Mouse (Mus musculus) testis, postnatal 14 days (tissue): Measurements from ENCODE around the gene Kirrel.

Experiments
- DNase-seq: peaks from one replicate; pipeline ENCODE4 v3.0.0; 2021; ENCODE audit warnings: low spot score

The Kirrel gene

DNA sequence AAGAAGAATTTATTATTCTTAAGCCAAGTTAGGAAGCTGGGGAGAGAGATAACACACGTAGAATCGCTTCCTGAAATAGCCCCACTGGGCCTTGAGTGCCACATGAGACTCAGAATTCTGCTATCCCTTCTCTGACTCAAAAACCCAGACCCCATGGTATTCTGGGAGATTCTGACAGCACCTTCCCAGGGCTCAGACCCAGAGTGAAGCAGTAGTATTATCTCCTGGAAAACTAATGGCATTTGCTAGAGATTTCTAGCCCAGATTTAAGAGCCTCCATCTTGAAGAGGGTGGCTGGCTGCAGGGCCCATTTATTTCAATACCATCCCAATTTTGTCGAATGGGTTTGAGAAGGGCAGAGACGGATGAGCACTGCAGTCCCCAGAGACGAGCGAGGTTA is 6.9 kb downstream of the Kirrel start:
- no peak for DNase-seq

DNA sequence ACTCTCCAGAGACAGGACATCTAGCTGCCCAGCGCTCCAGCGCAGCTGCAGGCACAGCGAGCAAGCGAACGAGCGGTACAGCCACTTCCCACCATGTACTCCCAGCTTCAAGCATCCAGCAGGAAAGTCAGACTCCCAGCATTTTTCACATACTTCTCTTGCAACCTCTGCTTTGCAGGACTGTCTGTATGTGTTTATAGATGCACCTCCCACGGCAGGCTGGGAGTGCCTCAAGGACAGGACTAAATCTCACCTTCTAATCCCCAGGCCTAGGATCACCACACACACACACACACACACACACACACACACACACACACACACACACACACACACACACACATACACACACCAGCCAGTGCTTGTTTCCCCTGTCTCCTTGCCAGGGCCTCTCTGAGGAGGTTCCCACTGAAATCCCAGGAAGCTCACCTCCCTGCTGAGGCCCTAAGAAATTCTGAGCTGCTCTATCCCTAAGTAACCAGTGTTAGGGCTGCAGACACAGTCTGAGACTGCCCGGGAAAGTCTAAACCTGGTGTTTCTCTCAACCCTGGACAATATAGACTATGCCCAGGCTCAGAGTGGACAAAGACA is 9.2 kb downstream of the Kirrel start:
- DNase-seq: no peak

DNA sequence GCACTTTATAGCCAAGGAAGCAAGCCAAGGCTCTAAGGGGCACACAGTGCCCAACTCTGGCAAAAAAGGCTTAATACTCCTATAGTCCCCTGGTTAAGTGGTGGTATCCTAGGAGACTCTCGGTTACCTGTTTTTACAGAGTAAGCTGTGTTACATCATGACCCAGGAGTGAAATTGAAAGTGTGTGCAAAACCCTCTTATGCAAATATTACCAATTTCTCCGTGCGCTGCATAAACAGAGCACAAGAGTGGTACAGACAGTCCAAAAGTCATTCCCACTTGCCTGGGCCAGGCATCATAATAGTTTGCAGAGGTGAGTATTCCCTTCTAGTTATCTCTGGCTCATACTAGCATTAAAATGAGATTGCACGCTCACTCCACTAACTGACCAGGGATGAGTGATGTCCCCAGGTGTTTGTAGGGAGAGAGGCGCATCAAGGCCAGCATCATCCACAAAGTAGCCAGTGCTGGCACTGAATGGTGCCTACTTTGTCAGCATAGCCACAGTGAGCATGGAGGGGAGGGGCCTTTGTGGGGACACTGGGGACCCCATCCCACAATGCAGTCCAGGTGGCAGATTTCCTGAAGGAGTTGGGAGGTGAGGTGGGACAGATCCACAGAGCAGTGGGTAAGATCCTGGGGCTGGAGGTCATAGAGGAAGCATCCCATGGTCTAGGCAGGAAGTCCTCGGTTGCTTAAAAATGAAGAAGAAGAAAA is 10.3 kb downstream of the Kirrel start:
- DNase-seq: no peak

DNA sequence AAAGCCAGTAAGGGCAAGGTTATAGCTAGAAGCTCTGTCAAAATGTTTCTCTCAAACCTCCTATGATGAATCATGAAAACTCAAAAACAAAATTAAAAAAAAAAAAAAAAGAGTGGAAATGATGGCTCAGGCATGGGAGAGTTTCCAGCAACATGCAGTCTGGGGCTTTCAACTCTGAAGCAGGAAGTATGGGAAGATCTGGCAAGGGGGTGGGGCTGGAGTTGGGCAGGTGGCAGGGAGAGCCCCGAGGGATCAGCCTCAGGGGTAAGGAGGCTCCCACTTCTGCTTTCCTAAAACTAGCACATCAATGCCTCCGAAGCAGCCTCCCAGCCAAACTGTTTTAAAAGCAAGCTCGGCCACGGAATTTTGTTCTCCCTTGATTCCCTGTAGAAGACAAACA is 11.4 kb downstream of the Kirrel start:
- DNase-seq: no peak

DNA sequence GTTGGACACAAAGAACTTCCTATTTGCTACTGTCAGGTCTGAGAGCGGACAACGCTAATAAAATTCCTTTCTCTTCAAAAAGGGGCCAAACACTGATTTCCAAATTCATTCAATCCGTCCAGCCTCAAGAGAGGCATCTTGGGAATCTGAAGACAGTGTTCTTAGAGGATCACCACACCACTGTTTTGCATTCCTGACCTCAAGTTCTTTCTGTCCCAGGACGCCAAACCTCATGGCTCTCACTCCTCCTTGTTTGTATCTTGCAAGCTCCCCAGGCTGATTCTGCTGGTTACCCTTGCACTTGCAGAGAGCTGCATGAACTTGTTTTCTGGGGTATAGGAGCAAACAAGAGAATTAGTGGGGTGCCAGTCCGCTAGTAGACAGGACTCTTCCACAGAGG is 12.2 kb downstream of the Kirrel start:
- no peak for DNase-seq

DNA sequence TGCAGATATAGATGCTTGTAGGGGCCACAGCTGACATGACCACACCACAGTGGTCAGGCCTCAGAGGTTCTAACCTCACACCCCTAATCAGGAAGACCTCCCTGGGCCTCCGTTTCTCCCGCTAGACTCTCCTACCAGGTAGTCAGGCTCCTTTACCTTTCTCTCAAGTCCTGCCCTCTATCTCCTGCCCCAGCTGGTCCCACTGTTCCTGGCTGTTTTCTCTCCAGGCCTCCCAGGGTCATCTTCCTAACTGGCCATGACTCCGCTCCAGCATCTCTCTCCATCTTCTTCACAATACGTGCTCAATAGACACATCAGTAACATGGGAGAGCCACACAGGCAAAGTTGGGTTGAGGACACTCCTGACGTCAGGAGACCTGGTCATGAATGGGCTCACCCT is 12.9 kb downstream of the Kirrel start:
- no peak for DNase-seq

DNA sequence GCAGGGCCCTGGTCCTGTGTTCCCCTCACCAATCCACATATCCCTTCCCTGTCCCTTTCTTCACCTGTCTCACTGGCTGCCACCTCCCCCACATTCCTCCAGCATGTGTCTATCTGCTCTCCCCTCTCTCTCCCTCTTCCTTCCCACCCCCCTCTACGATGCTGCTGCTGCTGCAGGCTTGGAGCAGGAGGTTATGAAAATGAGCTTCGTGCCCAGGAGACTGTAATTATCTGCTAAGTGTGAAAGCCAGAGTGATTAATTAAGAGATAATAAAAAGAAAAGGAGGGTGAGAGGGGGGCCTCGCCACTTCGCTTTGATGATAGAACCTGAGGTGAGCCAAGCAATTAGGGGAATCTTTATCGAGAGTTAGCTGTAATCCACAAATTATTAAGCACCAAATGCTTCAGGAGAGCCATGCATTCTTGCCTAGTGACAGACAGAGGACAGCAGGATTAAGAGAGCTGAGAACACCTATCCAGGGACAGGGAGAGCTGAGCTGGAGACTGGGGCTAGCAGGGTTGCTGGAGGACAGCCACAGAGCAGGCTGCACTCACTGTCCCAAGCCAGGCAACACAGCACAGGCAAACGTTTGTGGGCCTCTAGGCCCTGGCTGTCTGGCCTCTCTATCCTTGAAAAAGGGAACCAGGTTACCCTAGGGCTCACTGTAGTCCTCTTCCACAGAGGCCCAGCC is 13.6 kb downstream of the Kirrel start:
- DNase-seq: no peak

DNA sequence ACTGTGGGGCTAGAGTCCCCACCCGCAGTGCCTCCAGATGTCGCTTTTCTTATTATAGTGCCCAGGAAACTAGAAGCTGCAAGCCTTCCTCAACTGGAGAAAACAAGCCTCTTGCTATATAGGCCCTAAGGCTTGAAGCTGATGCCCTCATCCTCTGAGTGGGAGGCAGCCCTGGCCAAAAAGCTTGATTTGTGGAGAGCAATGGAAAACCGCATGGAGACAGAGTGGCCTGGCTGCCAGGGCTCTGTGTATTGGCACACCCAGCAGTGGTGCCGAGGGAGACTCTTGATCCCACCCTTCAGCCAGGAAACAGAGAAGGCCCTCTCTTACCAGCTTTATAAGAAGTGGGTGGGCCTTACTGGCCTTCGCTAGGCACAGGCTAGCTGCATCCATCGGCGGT is 15.4 kb downstream of the Kirrel start:
- no peak for DNase-seq

DNA sequence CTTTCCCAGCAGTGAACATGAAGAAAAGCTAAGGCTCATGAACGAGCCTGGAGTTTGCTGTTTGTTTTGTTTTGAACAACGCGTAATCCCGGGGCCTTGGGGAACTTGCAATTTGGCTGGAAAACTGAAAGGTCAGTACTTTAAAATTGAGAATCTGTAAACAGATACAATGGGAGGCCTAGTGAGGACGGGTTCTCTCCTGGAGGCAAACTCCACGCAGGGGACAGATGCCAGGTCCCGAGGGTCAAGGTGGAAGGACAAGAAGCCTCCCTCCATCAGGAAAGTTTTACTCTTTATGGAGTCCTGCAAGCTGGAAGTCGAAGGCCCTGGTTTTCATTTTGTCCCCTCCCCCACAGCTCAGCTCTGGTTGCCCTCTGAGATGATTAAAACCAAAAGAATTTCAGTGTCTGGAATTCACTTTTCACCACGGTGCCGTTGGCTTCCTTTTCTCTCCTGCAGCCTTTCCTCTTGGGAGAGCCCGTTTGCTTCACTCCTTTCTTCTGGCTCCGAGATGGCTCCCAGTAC is 16.7 kb downstream of the Kirrel start:
- peak; percentile 58 for DNase-seq

DNA sequence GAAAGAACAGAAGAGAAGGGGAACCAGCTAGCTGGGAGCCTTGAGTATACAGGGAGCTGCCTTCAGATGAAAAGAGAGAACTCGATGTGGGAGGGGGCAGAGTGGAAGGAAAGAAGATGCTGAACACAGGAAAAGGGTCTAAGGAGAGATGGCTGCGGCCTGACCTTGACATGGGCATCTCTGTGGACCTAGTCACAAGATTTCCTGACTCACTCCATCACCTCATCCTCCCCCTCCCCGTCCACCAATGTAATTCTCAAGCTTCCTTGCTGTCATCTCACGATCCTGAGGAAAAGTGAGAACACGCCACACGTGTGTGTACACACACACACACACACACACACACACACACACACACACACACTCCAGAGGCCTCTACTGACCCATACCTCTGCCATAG is 17.2 kb downstream of the Kirrel start:
- no peak for DNase-seq

DNA sequence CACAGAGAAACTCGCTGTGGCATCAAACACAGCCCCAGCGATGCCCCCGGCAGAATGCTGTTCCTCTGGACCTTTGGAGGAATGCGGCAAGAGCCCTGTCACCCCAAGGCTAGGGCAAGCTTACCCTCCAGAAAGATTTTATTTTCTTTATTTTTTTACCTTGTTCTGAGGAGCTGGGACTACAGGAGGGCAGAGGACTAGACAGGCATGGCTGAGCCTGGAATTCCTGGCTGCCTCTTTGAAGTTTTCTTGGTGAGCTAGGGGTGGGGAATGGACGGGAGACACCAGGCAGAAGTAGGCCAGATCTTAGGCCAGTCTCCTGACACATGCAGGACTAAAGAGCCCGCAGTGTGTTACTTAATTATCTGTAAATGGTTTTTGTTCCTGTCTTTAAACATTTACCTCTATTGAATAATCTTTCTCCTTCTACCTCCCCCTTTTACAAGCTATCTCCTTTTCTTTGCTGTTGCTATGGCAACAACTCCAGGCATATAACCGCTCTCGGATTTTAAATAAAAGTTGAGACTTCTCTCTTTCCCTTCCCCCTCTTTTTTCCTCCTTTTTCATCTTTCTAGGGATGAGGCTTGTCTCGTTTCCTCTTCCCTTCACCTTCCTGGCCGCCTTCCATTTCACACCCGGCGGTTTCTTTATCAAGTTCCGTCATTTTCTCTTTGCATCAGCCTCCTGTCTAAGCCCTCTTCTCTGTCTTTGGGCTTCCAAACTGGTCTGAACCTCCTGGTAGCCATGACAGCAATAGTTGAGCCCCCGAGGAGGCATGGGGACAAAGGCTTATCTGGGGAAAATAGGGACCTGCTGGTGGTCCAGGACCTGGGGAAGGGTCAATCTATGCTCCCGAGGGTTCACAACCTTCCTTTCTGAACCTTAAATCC is 19.9 kb downstream of the Kirrel start:
- DNase-seq: no peak

DNA sequence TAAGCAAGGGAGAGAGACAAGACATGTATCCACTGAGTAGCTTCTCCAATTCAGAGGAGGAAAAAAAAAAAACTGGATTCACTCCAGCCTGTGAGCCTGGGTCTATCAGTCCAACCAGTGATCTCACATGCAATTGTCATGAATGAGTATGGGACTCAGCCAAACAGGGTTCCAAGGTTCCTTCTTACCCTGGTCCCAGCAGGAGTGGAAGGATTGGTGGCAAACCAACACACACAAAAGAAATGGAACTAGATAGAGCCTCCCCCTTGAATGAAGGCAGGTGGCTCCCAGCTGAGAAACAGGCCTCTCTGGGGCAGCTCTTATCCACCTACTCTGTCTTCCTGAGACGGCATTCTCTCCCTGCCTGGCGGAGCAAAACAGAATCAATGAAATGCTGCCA is 21.5 kb downstream of the Kirrel start:
- no peak for DNase-seq

DNA sequence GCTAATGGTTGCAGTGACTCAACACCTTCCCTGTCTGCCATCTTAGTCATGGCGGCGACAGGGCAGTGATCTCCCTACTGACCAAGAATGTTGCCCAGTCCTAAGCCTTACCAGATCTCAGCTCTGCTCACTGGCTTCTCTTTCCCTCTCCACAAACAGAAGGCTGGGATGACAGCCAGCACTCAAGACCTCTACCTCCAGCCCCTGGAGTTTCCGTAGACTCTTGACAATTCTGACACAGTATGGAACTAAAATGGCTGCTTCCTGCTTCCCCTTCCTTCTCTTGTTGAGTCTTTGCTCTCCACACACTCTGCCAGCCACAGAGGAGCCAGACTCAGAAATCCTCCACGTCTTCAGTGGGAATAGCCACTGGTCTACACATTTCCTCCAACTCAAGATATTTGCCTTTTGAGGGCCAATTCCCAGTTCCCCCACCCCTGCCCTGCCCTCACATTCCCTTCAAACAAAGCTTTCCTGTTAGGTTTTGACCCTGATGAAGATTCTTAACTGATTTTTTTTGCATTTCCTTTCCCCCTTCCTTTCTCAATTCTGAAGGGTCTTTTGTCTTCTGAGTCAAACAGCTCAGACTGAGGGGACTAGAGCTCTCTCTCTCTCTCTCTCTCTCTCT is 22.3 kb downstream of the Kirrel start:
- DNase-seq: no peak

DNA sequence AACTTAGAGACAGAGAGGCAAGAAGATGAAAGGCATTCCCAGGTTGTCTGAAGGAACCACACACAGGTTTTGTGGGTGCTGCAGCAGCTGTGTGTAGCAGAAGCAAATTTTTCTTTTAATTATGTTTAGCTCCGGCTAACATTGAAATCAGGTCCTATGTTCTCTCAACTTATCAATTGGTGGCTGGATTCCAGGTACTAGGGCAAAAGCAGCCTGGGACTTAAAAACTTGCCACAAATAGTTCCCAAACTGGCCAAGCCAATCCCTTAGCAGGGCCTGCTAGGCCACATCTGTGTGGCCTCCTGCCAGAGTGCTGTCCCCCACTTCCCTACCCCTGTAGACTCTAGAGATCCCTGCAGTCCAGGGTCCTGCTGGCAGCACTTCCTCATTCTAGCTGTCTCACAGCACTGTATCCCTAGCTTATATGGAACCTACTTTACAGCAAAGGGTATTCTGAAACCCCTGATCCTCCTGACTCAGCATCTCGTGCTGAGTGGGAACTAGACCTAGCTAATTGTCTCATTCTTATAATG is 23.2 kb downstream of the Kirrel start:
- DNase-seq: no peak

DNA sequence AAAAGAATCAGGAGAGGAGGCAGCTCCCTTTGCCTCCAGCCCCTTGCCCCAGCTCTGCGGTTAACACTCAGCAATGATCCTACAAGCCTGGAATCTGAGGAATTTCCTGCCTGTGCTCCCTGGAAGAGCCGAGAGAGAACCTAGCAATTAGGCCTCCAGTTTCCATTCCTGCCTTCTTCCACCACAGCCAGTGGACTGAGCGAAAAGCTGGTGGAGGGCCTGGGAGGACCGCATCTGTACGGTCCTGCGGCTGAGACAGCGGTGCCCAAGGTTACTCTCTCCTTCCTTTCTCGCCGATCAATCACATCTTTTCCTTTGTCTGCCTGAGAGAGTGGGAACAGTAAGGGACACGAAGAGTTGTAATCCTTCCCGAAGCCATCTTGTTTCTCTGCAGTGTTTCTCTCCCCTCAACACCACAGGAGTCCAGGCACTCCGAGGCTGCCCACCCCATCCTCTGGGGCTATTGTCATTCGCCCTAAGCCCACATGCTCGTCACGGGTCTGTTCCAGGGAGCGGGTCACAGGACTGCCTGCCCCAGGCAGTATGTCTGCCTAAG is 23.8 kb downstream of the Kirrel start:
- DNase-seq: no peak

DNA sequence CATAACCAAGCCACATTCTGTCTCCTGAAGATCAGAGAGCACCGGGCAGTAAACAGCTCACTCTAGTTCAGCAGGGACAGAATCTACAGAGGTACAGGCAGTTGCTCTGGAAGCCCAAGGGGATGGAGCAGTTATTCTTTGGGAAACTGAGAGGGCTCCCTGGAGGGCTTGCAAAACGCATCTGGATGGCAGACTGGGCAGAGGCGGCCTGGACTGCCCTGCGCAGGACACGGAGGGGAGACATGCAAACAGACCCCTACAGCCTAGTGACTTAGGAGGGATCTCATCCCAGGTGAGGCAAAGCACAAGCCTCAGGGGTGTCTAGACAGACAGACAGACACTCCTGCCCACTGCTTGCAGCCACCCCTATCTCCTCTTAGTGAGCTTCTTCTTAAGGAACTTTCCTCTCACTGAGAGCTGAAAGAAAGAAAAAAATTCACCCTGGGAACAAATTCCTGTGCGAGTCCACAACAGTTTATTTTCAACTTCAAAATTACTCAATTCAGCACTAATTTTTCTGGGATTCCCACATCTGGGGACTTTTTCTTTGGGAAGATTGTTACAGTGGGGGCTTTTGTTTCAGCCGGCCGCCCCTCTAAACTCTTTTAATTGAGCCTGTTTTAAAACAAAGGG is 24.4 kb downstream of the Kirrel start:
- DNase-seq: no peak

DNA sequence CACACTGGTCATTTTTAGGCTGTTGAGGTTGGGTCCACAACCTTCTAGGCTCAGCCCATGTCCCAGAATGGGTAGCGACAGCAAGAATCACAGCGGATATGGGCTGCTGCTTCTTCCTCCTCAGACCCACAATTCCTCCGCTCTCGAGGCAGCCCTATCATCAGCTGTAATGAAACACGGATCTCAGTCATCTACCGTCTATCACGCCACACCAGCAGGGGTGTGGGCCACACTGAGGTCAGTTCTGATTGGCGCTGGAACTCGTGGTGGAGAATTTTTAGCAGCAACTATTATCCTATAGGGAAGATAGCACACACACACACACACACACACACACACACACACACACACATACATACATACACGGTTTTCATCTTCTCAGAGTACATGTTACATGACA is 25.1 kb downstream of the Kirrel start:
- no peak for DNase-seq

DNA sequence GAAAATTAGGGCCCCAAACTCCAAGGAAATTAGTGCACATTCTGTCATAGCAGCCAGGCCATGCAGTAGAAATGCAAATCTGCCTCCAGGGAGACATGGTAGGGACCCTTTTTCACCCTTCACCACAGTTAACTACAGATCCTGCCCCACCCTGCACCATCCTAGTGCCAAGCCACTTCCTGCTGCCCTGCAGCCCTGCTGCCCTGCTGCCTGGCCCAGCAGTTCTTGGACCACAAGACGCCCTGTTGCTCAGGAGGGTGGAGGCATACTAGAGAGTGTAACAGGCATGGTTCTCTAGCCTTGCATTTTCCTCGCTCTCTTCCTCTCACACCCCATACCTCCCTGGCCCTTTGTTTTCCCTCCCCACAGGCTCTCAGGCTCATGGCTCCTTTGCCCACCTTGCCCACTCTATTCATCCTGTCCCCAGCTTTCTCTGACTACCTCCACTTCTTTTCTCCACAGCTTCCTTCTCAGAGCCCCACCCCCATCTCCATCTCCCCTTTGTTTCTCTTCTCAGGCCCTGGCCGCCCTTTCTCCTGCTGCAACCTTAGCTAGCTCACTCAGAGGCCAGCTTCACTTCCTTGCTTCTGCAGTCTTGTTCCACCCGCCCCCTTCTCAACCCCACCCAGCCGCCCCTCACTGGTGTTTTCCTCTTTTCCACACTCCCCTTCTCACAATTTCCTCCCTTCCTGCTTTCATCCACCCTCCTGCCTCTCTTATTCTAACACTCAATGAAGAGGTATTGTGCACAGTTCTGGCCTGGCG is 29.9 kb downstream of the Kirrel start:
- no peak for DNase-seq

DNA sequence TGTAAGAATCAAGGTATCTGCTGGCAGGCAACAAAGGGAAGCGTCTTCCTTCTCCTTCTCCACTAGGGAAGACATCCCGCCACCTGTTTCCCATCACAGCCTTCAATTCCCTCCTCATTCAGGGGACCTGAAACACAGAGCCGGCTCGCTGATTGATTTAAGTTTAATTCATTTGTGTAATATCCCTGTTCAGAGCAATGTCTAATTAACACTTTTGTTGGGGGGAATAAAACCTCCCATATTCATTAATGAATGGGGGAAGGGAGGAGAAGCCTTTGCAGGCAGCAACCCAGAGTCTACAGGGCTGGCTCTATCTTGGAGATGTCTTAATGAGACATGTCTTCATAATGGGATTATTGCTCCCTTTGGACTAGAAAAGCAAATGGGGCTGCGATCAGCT is 34.3 kb downstream of the Kirrel start:
- no peak for DNase-seq

DNA sequence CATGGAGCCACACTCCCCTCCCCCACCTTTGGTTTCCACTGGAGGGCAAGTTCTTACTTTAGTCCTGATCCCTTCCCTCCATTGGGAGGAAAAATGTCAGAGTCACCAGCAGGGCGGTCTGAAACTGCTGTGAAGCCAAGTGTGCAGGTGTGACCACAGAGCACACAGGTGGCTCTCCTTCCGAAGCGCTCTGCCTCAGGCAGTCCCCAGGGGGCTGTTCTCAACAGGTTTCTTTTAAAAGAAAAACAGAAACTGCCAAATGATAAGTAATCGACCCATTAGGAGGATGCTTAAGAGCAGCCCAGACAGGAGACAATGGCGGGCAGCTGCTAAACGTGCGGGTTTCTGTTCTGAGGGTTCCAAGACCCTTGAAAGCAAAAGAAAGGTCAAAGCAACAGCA is 37.8 kb downstream of the Kirrel start:
- DNase-seq: no peak
